Mouse (Mus musculus): ENCODE results near the gene Ldhal6b. TPM values are rescaled to one million over a fixed set of nuclear protein-coding genes. Genes with fewer than 3 reads are reported as not detected.
"Not testable (repeated sequence)": the region's sequence is repeated elsewhere in the genome, so short reads cannot be mapped to it uniquely, and the experiment has no call there.

Ldhal6b gene
- total RNA-seq (2014; rRNA removed) (0.84 and 1.5 TPM in 2 replicates), polyA plus RNA-seq (2015; fragmentation: Nextera tagmentation; extraction: Ambion mirVana) (not detected in 2 replicates)

GRCm38 (mm10) chr17:5418545-5418944 lies at the start of gene Ldhal6b:
TSS of gene Ldhal6b (minus strand) at chr17:5418767.
- H3K27ac ChIP-seq: no peak within 1 kb of the TSS
- no peak for ATAC-seq
- no peaks in the 10 kb centered on the region; the same call in 1 of the 2 replicates for H3K36me3 ChIP-seq (ENCODE audit: insufficient read depth, low read length)
- no peak within 1 kb of the TSS for H3K4me2 ChIP-seq (ENCODE audit: low read depth, low read length)
- no peak for DNase-seq (ENCODE audit: low spot score)
- no peaks in the 10 kb centered on the region for H3K9me3 ChIP-seq (ENCODE audit: low read length)
- H3K4me3 ChIP-seq (ENCODE audit: low read length): no peak within 1 kb of the TSS
- H3K9ac ChIP-seq (replicated peaks; ENCODE audit: low read length): no peak within 1 kb of the TSS
- 97% methylated on average over 11 of the region's 11 CpGs for WGBS
- no peaks in the 10 kb centered on the region for H3K4me1 ChIP-seq (ENCODE audit: insufficient read depth, low read length)
- no peak for TF ChIP-seq CTCF (IDR thresholded peaks at IDR 0.05; ENCODE audit: low read depth)
- H3K27me3 ChIP-seq (ENCODE audit: insufficient read depth, low read length): no peaks in the 10 kb centered on the region

- Histone ChIP-seq H3K4me3 (ENCODE audit: low read length) (no peak overlapping the region), H3K4me2 (ENCODE audit: low read depth, low read length) (no peak overlapping the region), H3K27ac (no peak overlapping the region), H3K9me3 (ENCODE audit: low read length) (no peaks in the 10 kb centered on the region), H3K9ac (replicated peaks; ENCODE audit: low read length) (no peak overlapping the region), H3K27me3 (ENCODE audit: insufficient read depth, low read length) (no peaks in the 10 kb centered on the region), H3K4me1 (ENCODE audit: insufficient read depth, low read length) (no peaks in the 10 kb centered on the region), H3K36me3 (ENCODE audit: insufficient read depth, low read length) (no peaks in the 10 kb centered on the region)
- DNase-seq (ENCODE audit: low spot score) (no peak), ATAC-seq (no peak)
- WGBS: 41% methylated on average over 4 of the region's 4 CpGs
- peak; percentile 30; the same call in 1 of the 2 replicates for TF ChIP-seq CTCF (IDR thresholded peaks at IDR 0.05; ENCODE audit: low read depth)
Observed at GRCm38 (mm10) chr17:5467177-5467576, 48.6 kb upstream of the Ldhal6b start.

DNA sequence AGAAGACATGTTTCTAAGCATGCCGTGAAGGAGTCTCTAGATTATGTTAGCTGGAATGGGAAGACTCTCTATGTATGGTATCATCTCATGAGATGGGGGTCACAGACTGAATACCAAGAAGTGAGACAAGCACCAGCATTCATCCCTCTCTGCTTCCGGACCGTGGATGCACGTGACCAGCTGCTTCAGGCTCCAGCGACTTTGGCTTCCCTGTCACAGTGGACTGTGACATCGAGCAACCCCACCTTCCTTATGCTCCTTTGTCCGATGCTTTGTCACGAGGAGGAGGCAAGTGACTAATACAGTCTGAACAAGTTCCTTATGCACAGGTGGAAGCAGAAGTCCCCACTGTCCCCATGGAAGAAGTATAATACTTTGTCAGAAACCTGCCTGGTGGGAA lies 48.2 kb upstream of the Ldhal6b start:
- Histone ChIP-seq H3K9me3 (ENCODE audit: low read length) (no peaks in the 10 kb centered on the region), H3K4me2 (ENCODE audit: low read depth, low read length) (no peak overlapping the region), H3K36me3 (ENCODE audit: insufficient read depth, low read length) (no peaks in the 10 kb centered on the region), H3K4me3 (ENCODE audit: low read length) (no peak overlapping the region), H3K4me1 (ENCODE audit: insufficient read depth, low read length) (no peaks in the 10 kb centered on the region), H3K27ac (no peak overlapping the region), H3K27me3 (ENCODE audit: insufficient read depth, low read length) (no peaks in the 10 kb centered on the region), H3K9ac (replicated peaks; ENCODE audit: low read length) (no peak overlapping the region)
- DNase-seq (ENCODE audit: low spot score) (no peak), ATAC-seq (no peak)
- 76% methylated on average over 8 of the region's 8 CpGs for WGBS
- no peak for TF ChIP-seq CTCF (IDR thresholded peaks at IDR 0.05; ENCODE audit: low read depth)

- Histone ChIP-seq H3K27me3 (ENCODE audit: insufficient read depth, low read length) (no peaks in the 10 kb centered on the region), H3K36me3 (ENCODE audit: insufficient read depth, low read length) (no peaks in the 10 kb centered on the region), H3K4me2 (ENCODE audit: low read depth, low read length) (no peak overlapping the region), H3K27ac (no peak overlapping the region), H3K4me3 (ENCODE audit: low read length) (no peak overlapping the region), H3K9me3 (ENCODE audit: low read length) (no peaks in the 10 kb centered on the region), H3K9ac (replicated peaks; ENCODE audit: low read length) (no peak overlapping the region), H3K4me1 (ENCODE audit: insufficient read depth, low read length) (no peaks in the 10 kb centered on the region)
- TF ChIP-seq CTCF (IDR thresholded peaks at IDR 0.05; ENCODE audit: low read depth): no peak
- DNase-seq (ENCODE audit: low spot score) (no peak), ATAC-seq (no peak)
- 95% methylated on average over 2 of the region's 2 CpGs for WGBS
Observed at GRCm38 (mm10) chr17:5463912-5464311, 45.3 kb upstream of the Ldhal6b start.

DNA sequence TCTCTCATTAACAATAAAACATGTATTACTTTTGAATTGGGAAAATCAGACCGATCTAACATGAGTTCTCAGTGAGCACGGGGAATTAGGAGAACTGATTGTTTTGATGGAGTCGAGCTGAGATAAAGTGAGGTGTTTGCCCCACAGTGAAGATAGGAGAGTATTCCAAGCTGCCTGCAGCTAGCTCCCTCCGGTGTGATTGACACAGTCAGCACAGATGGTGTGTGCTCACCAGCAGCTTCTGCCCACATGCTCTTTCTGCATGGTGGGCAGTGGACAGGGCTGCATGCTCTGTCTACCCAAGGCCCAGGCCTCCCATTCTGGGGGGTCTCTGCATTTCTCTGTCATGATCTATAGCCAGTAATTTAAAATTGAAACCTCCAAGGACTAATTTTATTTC lies 35.1 kb upstream of the Ldhal6b start:
- Histone ChIP-seq H3K4me2 (ENCODE audit: low read depth, low read length) (no peak overlapping the region), H3K9ac (replicated peaks; ENCODE audit: low read length) (no peak overlapping the region), H3K36me3 (ENCODE audit: insufficient read depth, low read length) (no peaks in the 10 kb centered on the region), H3K9me3 (ENCODE audit: low read length) (no peaks in the 10 kb centered on the region), H3K4me1 (ENCODE audit: insufficient read depth, low read length) (no peaks in the 10 kb centered on the region), H3K27ac (no peak overlapping the region), H3K27me3 (ENCODE audit: insufficient read depth, low read length) (no peaks in the 10 kb centered on the region), H3K4me3 (ENCODE audit: low read length) (no peak overlapping the region)
- WGBS: 59% methylated on average over 4 of the region's 4 CpGs
- no peak for ATAC-seq
- no peak for DNase-seq (ENCODE audit: low spot score)
- no peak for TF ChIP-seq CTCF (IDR thresholded peaks at IDR 0.05; ENCODE audit: low read depth)

DNA sequence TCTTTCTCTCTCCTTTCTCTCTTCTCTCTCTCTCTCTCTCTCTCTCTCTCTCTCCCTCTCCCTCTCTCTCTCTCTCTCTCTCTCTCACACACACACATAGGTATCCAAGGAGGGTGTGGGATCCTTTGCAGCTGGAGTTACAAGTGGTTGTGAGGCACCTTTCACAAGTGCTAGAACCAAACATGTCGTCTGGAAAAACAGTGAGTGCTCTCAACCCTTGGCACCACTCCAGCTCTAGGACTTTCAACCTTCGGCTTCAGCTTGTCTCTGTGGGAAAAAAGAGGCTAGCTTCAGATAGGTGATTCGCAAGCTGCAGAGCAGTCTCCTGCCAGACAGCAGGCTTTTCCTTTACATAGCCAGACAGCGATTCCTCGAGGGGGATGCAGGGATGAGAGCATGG lies 25.2 kb upstream of the Ldhal6b start:
- no peaks in the 10 kb centered on the region for H3K9me3 ChIP-seq (ENCODE audit: low read length)
- ATAC-seq (no peak), DNase-seq (ENCODE audit: low spot score) (no peak)
- H3K36me3 ChIP-seq (ENCODE audit: insufficient read depth, low read length): no peaks in the 10 kb centered on the region
- WGBS: 52% methylated on average over 5 of the region's 5 CpGs
- no peaks in the 10 kb centered on the region for H3K4me1 ChIP-seq (ENCODE audit: insufficient read depth, low read length)
- TF ChIP-seq CTCF (IDR thresholded peaks at IDR 0.05; ENCODE audit: low read depth): no peak
- no peak overlapping the region for H3K27ac ChIP-seq
- H3K4me3 ChIP-seq (ENCODE audit: low read length): no peak overlapping the region
- no peak overlapping the region for H3K4me2 ChIP-seq (ENCODE audit: low read depth, low read length)
- no peaks in the 10 kb centered on the region for H3K27me3 ChIP-seq (ENCODE audit: insufficient read depth, low read length)
- H3K9ac ChIP-seq (replicated peaks; ENCODE audit: low read length): no peak overlapping the region

GRCm38 (mm10) chr17:5443260-5443659 lies 24.7 kb upstream of the Ldhal6b start:
- WGBS: 67% methylated on average over 3 of the region's 3 CpGs
- H3K9ac ChIP-seq (replicated peaks; ENCODE audit: low read length): no peak overlapping the region
- H3K4me1 ChIP-seq (ENCODE audit: insufficient read depth, low read length): no peaks in the 10 kb centered on the region
- H3K27ac ChIP-seq: no peak overlapping the region
- DNase-seq (ENCODE audit: low spot score) (no peak), ATAC-seq (no peak)
- no peak overlapping the region for H3K4me3 ChIP-seq (ENCODE audit: low read length)
- TF ChIP-seq CTCF (IDR thresholded peaks at IDR 0.05; ENCODE audit: low read depth): no peak
- H3K27me3 ChIP-seq (ENCODE audit: insufficient read depth, low read length): no peaks in the 10 kb centered on the region
- H3K4me2 ChIP-seq (ENCODE audit: low read depth, low read length): no peak overlapping the region
- H3K36me3 ChIP-seq (ENCODE audit: insufficient read depth, low read length): no peaks in the 10 kb centered on the region
- no peaks in the 10 kb centered on the region for H3K9me3 ChIP-seq (ENCODE audit: low read length)

GRCm38 (mm10) chr17:5442403-5442802 lies 23.8 kb upstream of the Ldhal6b start:
- 75% methylated on average over 5 of the region's 5 CpGs for WGBS
- H3K9me3 ChIP-seq (ENCODE audit: low read length); H3K4me2 ChIP-seq (ENCODE audit: low read depth, low read length); H3K27me3 ChIP-seq (ENCODE audit: insufficient read depth, low read length); H3K4me1 ChIP-seq (ENCODE audit: insufficient read depth, low read length); H3K4me3 ChIP-seq (ENCODE audit: low read length); ATAC-seq; H3K9ac ChIP-seq (replicated peaks; ENCODE audit: low read length); DNase-seq (ENCODE audit: low spot score); H3K36me3 ChIP-seq (ENCODE audit: insufficient read depth, low read length); H3K27ac ChIP-seq: not testable (repeated sequence)

Data from hindbrain, postnatal 0 days (tissue).